ENCODE assay signal across 11 mouse cellular contexts in genomic region chr17:71283237-71283636, GRCm38 (mm10). TPM values are rescaled to one million over a fixed set of nuclear protein-coding genes. Genes with fewer than 3 reads are reported as not detected.
A peak's percentile ranks its signal among the peaks of the same experiment; 100 is the strongest.
DNase-seq lines count a peak whose midpoint lies in the region; ATAC-seq lines count a peak whose summit lies in the region.
"Had no signal": no experiment of that assay in that cellular context is flagged by ENCODE, and none has a peak within 500 bp of the region (broad histone marks: within the 10 kb centered on the region; RNA-seq: fewer than 3 reads in every experiment).

No protein-coding gene starts in this region.

- no peaks in the 10 kb centered on the region for H3K27me3 ChIP-seq in stomach, embryonic 14.5 days (ENCODE audit: control insufficient read depth, insufficient read depth, low read length)
- no peaks in the 10 kb centered on the region for H3K27me3 ChIP-seq in hindbrain, embryonic 11.5 days (ENCODE audit: control insufficient read depth, insufficient read depth, low read length)
- H3K27me3 ChIP-seq: hindbrain, embryonic 12.5 days; midbrain, embryonic 12.5 days had no signal

- no peaks in the 10 kb centered on the region for H3K36me3 ChIP-seq in stomach, embryonic 14.5 days (ENCODE audit: control insufficient read depth, insufficient read depth, low read length)
- no peaks in the 10 kb centered on the region for H3K36me3 ChIP-seq in hindbrain, embryonic 11.5 days (ENCODE audit: control insufficient read depth, insufficient read depth, low read length)
- H3K36me3 ChIP-seq: hindbrain, embryonic 12.5 days; midbrain, embryonic 12.5 days had no signal

- 65% methylated on average over 4 of the region's 4 CpGs for WGBS in stomach, embryonic 14.5 days
- WGBS in hindbrain, embryonic 11.5 days, result 95% methylated on average over 4 of the region's 4 CpGs

- H3K4me3 ChIP-seq in stomach, embryonic 14.5 days (ENCODE audit: low read depth, low read length), result no peak overlapping the region
- no peak overlapping the region for H3K4me3 ChIP-seq in hindbrain, embryonic 11.5 days (ENCODE audit: low read depth, low read length)
- H3K4me3 ChIP-seq: hindbrain, embryonic 12.5 days; midbrain, embryonic 12.5 days had no signal

- no peaks in the 10 kb centered on the region for H3K9me3 ChIP-seq in stomach, embryonic 14.5 days (ENCODE audit: control insufficient read depth, low read depth, low read length)
- H3K9me3 ChIP-seq in hindbrain, embryonic 11.5 days (ENCODE audit: control insufficient read depth, low read length), result no peaks in the 10 kb centered on the region
- H3K9me3 ChIP-seq: hindbrain, embryonic 12.5 days; midbrain, embryonic 12.5 days had no signal

- H3K9ac ChIP-seq in stomach, embryonic 14.5 days (replicated peaks; ENCODE audit: low read depth, low read length), result no peak overlapping the region
- no peak overlapping the region for H3K9ac ChIP-seq in hindbrain, embryonic 11.5 days (ENCODE audit: low read depth, low read length)
- H3K9ac ChIP-seq: hindbrain, embryonic 12.5 days; midbrain, embryonic 12.5 days had no signal

- H3K4me2 ChIP-seq in stomach, embryonic 14.5 days (replicated peaks; ENCODE audit: low read depth, low read length), result no peak overlapping the region
- no peak overlapping the region for H3K4me2 ChIP-seq in hindbrain, embryonic 11.5 days (replicated peaks; ENCODE audit: low read depth, low read length)
- H3K4me2 ChIP-seq: hindbrain, embryonic 12.5 days; midbrain, embryonic 12.5 days had no signal

- peak; percentile 85 for ATAC-seq in stomach, embryonic 14.5 days (ENCODE audit: insufficient number of reproducible peaks, insufficient read depth, low FRiP score, low read depth)
- no peak for ATAC-seq in hindbrain, embryonic 11.5 days (ENCODE audit: low FRiP score)

- H3K27ac ChIP-seq in stomach, embryonic 14.5 days (ENCODE audit: low read length), result no peak overlapping the region
- H3K27ac ChIP-seq in hindbrain, embryonic 11.5 days (ENCODE audit: low read depth, low read length), result no peak overlapping the region
- H3K27ac ChIP-seq: hindbrain, embryonic 12.5 days; midbrain, embryonic 12.5 days had no signal

- DNase-seq in ovary, postnatal 36 days (ENCODE audit: low spot score), result peak; percentile 36
- DNase-seq in ovary, adult 18-20 months (ENCODE audit: low spot score), result no peak
- DNase-seq in heart, adult 8-10 months (ENCODE audit: low spot score), result peak; percentile 73
- DNase-seq in kidney, adult 9 months, result peak; percentile 36
- DNase-seq in layer of hippocampus, adult 9-10 months (ENCODE audit: low spot score), result no peak
- DNase-seq in hindbrain, embryonic 11.5 days (ENCODE audit: low spot score), result no peak
- DNase-seq in layer of hippocampus, adult 18-20 months (ENCODE audit: low spot score in 2 of 2), result no peak
- DNase-seq: cerebellum, adult 18-20 months had no signal

- H3K4me1 ChIP-seq in stomach, embryonic 14.5 days (ENCODE audit: control insufficient read depth, insufficient read depth, low read length), result peaks cover 8% of the 10 kb centered on the region
- no peaks in the 10 kb centered on the region for H3K4me1 ChIP-seq in hindbrain, embryonic 11.5 days (replicated peaks; ENCODE audit: control insufficient read depth, insufficient read depth, low read length)
- H3K4me1 ChIP-seq: hindbrain, embryonic 12.5 days; midbrain, embryonic 12.5 days had no signal

RNA-seq across cellular contexts. Expression of gene Emilin2, which starts 28.5 kb away (rescaled TPM):
- total RNA-seq in heart, adult 8-10 months (2022), result 10 to 100 TPM; 25.3 to 46.2 (median 41.1) TPM
- polyA plus RNA-seq in stomach, embryonic 14.5 days (2014; fragmentation: Nextera tagmentation; extraction: Ambion mirVana), result 1.5 and 3.0 TPM in 2 replicates
- 7.8 and 11.2 TPM in 2 replicates for polyA plus RNA-seq in hindbrain, embryonic 11.5 days (2014; fragmentation: Nextera tagmentation; extraction: Ambion mirVana)
- total RNA-seq in layer of hippocampus, adult 18-20 months (2021), result 1 to 10 TPM; 2.8 to 4.5 TPM

Comparison
In these comparisons a context has a peak if more than half of its experiments do, and no peak if none do; other contexts are left out.
1. DNase-seq: peak in ovary, postnatal 36 days (single experiment), heart, adult 8-10 months (single experiment) and kidney, adult 9 months (single experiment); none in ovary, adult 18-20 months (single experiment), layer of hippocampus, adult 9-10 months (single experiment), hindbrain, embryonic 11.5 days (single experiment) and layer of hippocampus, adult 18-20 months (0 of 2).
2. RNA of gene Emilin2, which starts 28.5 kb away (total RNA-seq): 25.3 to 46.2 TPM in heart, adult 8-10 months; 2.8 to 4.5 TPM in layer of hippocampus, adult 18-20 months; every median in the first group is over 4 times any median in the second.